Mouse (Mus musculus): Measurements from ENCODE around the gene Inpp5f. TPM values are rescaled to one million over a fixed set of nuclear protein-coding genes. Genes with fewer than 3 reads are reported as not detected.

The Inpp5f gene
- polyA plus RNA-seq, 1 experiment from 2014 or later, result 366 TPM

DNA sequence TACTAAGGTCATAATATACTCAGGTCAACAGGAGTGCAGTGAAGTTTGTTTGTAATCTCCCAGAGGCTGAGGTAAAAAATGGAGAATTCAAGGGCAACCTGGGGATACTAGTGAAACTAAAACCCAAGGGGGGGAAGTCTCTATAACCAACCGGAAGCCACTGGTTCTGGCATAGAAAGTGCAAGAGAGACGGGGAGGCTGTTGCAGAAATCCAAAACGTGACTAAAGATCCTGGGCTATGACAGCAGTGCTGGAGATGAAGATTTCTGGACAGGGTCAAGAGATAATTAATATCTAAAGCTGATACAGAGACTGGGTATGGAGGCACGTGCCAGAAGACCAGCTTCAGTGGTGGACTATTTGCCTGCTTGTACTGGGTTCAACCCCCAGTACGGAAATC, 126.9 kb downstream of the Inpp5f start:
- ATAC-seq, result no peak
- Histone ChIP-seq H3K9me3 (ENCODE audit: control insufficient read depth, low read length) (no peaks in the 10 kb centered on the region), H3K27ac (ENCODE audit: low read length) (no peak overlapping the region), H3K36me3 (ENCODE audit: control insufficient read depth, insufficient read depth) (peaks cover 3% of the 10 kb centered on the region; the same call in 1 of the 2 replicates), H3K4me3 (replicated peaks; ENCODE audit: low read length) (0 out of 2 replicates have a peak overlapping the region, but pooled peaks have one; percentile 92), H3K9ac (replicated peaks; ENCODE audit: low read depth, low read length) (no peak overlapping the region), H3K4me1 (replicated peaks; ENCODE audit: control insufficient read depth, insufficient read depth, low read length) (peaks cover 20% of the 10 kb centered on the region), H3K4me2 (ENCODE audit: low read length) (no peak overlapping the region; the same call in 1 of the 2 replicates), H3K27me3 (replicated peaks; ENCODE audit: control insufficient read depth, insufficient read depth, low read length) (peaks cover 4% of the 10 kb centered on the region; the same call in 1 of the 2 replicates)
- 78% methylated on average over 5 of the region's 5 CpGs for WGBS

DNA sequence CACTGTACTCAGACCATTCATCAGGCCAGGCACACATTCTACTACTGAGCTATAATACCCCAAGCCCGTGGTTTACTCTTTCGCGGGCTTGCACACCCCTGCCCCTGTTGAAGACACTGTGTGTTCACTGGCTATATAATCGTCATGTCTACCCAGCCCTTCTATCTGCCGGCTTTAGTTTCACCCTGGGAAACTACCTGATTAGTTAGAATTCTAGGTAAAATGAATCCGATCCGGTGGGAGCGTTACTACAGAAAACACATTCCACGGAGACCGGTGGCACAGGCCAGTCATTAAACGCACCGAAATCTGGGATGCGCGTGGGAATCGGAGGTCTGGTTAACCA, 128.0 kb downstream of the Inpp5f start:
- ATAC-seq, result no peak
- Histone ChIP-seq H3K36me3 (ENCODE audit: control insufficient read depth, insufficient read depth) (peaks cover 3% of the 10 kb centered on the region; the same call in 1 of the 2 replicates), H3K27me3 (replicated peaks; ENCODE audit: control insufficient read depth, insufficient read depth, low read length) (peaks cover 7% of the 10 kb centered on the region; the same call in 1 of the 2 replicates), H3K9ac (replicated peaks; ENCODE audit: low read depth, low read length) (peak overlapping the region; percentile 95), H3K4me2 (ENCODE audit: low read length) (peak overlapping the region; percentile 91), H3K4me1 (replicated peaks; ENCODE audit: control insufficient read depth, insufficient read depth, low read length) (peaks cover 22% of the 10 kb centered on the region), H3K4me3 (replicated peaks; ENCODE audit: low read length) (peak overlapping the region; percentile 92), H3K9me3 (ENCODE audit: control insufficient read depth, low read length) (no peaks in the 10 kb centered on the region), H3K27ac (ENCODE audit: low read length) (no peak overlapping the region)
- WGBS, result under 1% methylated on average over 15 of the region's 15 CpGs

DNA sequence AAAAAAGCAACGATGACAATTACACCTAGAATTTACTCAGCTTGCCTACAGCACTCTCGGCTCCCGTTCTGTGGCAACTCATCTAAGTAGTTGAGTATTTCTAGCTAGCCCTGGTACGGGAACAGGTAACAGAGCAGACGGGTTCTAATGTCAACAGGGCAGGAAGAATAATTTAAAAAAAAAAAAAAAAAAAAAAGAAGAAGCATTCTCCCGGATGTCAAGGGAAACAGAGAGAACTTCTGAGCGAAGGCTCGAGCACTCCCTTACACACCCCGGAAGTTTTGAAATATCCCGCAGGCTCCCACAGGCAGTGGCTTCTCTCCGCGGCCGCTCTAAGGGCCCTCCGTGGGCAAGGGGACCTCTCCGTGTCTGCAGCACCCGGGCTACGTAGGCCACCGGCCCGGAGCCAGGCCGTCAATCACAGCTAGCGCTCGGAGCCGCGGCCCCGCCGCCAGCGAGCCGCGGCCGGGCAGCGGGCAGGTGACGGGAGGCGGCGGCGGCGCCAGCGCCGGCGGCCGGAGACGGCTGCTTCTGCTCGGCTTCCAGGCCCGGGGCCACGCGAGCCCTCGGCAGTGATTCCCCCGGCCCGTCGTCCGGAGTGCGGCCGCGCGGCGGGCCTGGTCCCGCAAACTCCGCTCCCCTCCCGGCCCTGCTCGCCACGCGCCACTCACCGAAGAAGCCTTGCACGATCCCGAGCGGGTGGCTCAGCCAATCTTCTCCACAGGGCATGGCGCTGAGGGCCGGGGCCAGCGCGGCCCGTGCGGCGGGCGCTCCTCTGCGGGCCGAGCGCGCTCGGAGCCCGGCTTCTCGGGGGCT, 128.5 kb downstream of the Inpp5f start:
- WGBS, result 0% methylated on average over 62 of the region's 80 CpGs
- Histone ChIP-seq H3K4me1 (replicated peaks; ENCODE audit: control insufficient read depth, insufficient read depth, low read length) (peaks cover 23% of the 10 kb centered on the region), H3K36me3 (ENCODE audit: control insufficient read depth, insufficient read depth) (peaks cover under 1% of the 10 kb centered on the region; the same call in 1 of the 2 replicates), H3K27ac (ENCODE audit: low read length) (peak overlapping the region; percentile 84), H3K9ac (replicated peaks; ENCODE audit: low read depth, low read length) (peak overlapping the region; percentile 95), H3K4me3 (replicated peaks; ENCODE audit: low read length) (peak overlapping the region; percentile 92), H3K27me3 (replicated peaks; ENCODE audit: control insufficient read depth, insufficient read depth, low read length) (peaks cover 7% of the 10 kb centered on the region; the same call in 1 of the 2 replicates), H3K9me3 (ENCODE audit: control insufficient read depth, low read length) (no peaks in the 10 kb centered on the region), H3K4me2 (ENCODE audit: low read length) (peak overlapping the region; percentile 91)
- peak; percentile 41 for ATAC-seq

DNA sequence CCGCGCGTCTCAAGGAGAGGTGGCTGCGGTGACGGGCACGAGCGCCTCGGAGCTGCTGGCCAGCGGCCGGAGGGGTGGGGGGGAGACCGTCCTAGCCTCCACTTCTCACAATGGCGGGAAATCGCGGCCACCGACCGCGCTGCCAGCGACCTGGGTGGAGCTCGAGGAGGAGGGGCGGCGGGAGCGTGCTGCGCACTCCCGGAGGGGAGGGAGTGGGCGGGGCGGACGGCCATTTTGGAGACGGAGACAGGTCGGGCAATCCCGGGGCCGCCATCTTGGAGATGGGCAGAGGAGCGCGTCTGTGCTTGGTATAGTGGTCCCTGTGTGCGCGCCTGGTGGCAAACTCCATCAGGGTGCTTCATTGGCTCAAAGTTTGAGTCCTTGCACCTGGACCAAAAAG, 129.2 kb downstream of the Inpp5f start, which contains the start of gene Mcmbp:
Mcmbp (minus strand) TSS at position 162 of the 400 bp plus-strand sequence.
- peak within 1 kb of the TSS; percentile 92 for H3K4me3 ChIP-seq (replicated peaks; ENCODE audit: low read length)
- ATAC-seq, result peak; percentile 87
- H3K9me3 ChIP-seq (ENCODE audit: control insufficient read depth, low read length), result no peaks in the 10 kb centered on the region
- H3K36me3 ChIP-seq (ENCODE audit: control insufficient read depth, insufficient read depth), result no peaks in the 10 kb centered on the region
- peak within 1 kb of the TSS; percentile 84 for H3K27ac ChIP-seq (ENCODE audit: low read length)
- peaks cover 24% of the 10 kb centered on the region for H3K4me1 ChIP-seq (replicated peaks; ENCODE audit: control insufficient read depth, insufficient read depth, low read length)
- H3K4me2 ChIP-seq (ENCODE audit: low read length), result peak within 1 kb of the TSS; percentile 91
- WGBS, result under 1% methylated on average over 32 of the region's 35 CpGs
- peaks cover 7% of the 10 kb centered on the region; the same call in 1 of the 2 replicates for H3K27me3 ChIP-seq (replicated peaks; ENCODE audit: control insufficient read depth, insufficient read depth, low read length)
- peak within 1 kb of the TSS; percentile 95 for H3K9ac ChIP-seq (replicated peaks; ENCODE audit: low read depth, low read length)

DNA sequence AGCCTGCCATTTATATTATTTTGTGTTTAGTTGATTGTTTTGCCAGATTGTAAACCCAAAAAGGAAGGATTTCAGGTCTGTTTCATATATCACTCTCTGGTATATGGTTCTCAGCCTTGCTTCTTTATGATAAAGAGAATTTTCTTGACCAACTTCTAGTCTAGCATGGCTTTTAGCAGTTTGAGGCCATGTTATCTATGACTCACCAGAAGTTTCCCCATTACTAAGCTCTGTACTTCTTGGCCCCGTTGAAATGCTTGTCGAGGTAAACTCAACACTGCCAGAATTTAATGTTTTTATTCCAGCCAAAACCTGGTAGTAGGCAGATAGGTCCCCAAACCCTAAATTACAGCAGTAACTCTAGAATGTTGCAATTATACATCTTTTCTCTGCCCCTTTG, 132.8 kb downstream of the Inpp5f start:
- H3K9ac ChIP-seq (replicated peaks; ENCODE audit: low read depth, low read length), result no peak overlapping the region

DNA sequence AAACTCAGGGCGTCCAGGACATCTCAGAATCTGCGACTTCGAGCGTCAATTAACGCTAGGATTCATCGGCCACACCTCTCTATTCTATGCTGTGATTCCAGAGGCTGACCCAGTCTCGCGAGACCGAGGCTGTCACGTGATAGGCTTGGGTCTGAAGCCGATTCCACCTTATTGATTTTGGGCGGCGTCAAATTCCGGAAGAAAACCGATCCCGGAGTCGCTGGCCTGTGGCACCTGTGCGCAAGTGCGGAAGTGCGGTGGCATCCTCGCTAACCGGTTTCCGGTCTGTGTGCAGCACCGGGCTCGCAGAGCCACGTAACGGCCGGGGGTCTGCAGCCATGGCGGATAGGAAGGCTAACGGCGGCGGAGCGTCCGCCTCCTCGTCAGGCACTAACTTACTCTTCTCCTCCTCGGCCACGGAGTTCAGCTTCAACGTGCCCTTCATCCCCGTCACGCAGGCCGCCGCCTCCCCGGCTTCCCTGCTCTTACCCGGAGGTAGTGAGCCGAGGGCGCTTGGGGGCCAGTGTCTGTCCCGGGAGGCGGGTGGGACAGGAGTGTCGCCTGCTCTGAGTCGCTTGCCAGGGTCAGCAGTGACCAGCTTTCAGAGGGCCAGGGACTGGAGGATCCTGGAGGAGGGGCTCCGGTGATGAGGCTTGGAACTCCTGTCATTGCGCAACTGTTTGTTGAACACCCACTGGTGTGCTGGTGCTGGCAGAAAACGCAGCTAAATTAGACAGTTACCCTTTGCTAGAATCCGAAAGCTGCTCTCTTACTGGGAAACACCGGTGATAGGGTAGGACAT, 133.8 kb downstream of the Inpp5f start, which contains the start of gene Sec23ip:
Sec23ip (plus strand) TSS at position 260 of the 802 bp plus-strand sequence.
- ATAC-seq, result peak; percentile 88
- peak within 1 kb of the TSS; percentile 89 for H3K4me3 ChIP-seq (replicated peaks; ENCODE audit: low read length)
- under 1% methylated on average over 55 of the region's 55 CpGs for WGBS
- peaks cover 24% of the 10 kb centered on the region for H3K4me1 ChIP-seq (replicated peaks; ENCODE audit: control insufficient read depth, insufficient read depth, low read length)
- no peaks in the 10 kb centered on the region for H3K36me3 ChIP-seq (ENCODE audit: control insufficient read depth, insufficient read depth)
- H3K9ac ChIP-seq (replicated peaks; ENCODE audit: low read depth, low read length), result peak within 1 kb of the TSS; percentile 76
- no peaks in the 10 kb centered on the region for H3K9me3 ChIP-seq (ENCODE audit: control insufficient read depth, low read length)
- H3K27ac ChIP-seq (ENCODE audit: low read length), result peak within 1 kb of the TSS; percentile 75
- peak within 1 kb of the TSS; percentile 88 for H3K4me2 ChIP-seq (ENCODE audit: low read length)
- peaks cover 7% of the 10 kb centered on the region; the same call in 1 of the 2 replicates for H3K27me3 ChIP-seq (replicated peaks; ENCODE audit: control insufficient read depth, insufficient read depth, low read length)

More for the DNA sequence above, 132.8 kb downstream of the Inpp5f start:
- ATAC-seq, result no peak
- peaks cover 28% of the 10 kb centered on the region for H3K4me1 ChIP-seq (replicated peaks; ENCODE audit: control insufficient read depth, insufficient read depth, low read length)
- no peak overlapping the region for H3K27ac ChIP-seq (ENCODE audit: low read length)
- 65% methylated on average over 2 of the region's 2 CpGs for WGBS
- H3K4me3 ChIP-seq (replicated peaks; ENCODE audit: low read length), result peak overlapping the region; percentile 89
- H3K9me3 ChIP-seq (ENCODE audit: control insufficient read depth, low read length), result no peaks in the 10 kb centered on the region
- H3K36me3 ChIP-seq (ENCODE audit: control insufficient read depth, insufficient read depth), result no peaks in the 10 kb centered on the region
- peak overlapping the region; percentile 76 for H3K4me2 ChIP-seq (ENCODE audit: low read length)
- peaks cover 7% of the 10 kb centered on the region; the same call in 1 of the 2 replicates for H3K27me3 ChIP-seq (replicated peaks; ENCODE audit: control insufficient read depth, insufficient read depth, low read length)

Other genes starting within 250 kb of the Inpp5f start
- 19.9 and 25.4 TPM in 2 replicates for gene Rgs10, start 192.6 kb upstream of the Inpp5f start, polyA plus RNA-seq (2015; fragmentation: Nextera tagmentation; extraction: Ambion mirVana)
- gene Tial1, start 149.6 kb upstream of the Inpp5f start, polyA plus RNA-seq (2015; fragmentation: Nextera tagmentation; extraction: Ambion mirVana), result 30.3 and 33.0 TPM in 2 replicates
- gene Bag3, start 87.7 kb upstream of the Inpp5f start, polyA plus RNA-seq (2015; fragmentation: Nextera tagmentation; extraction: Ambion mirVana), result 1.5 and 1.8 TPM in 2 replicates
- 59.0 and 60.8 TPM in 2 replicates for gene Mcmbp, start 129.2 kb downstream of the Inpp5f start, polyA plus RNA-seq (2015; fragmentation: Nextera tagmentation; extraction: Ambion mirVana)
- gene Sec23ip, start 133.6 kb downstream of the Inpp5f start, polyA plus RNA-seq (2015; fragmentation: Nextera tagmentation; extraction: Ambion mirVana), result 37.5 and 38.6 TPM in 2 replicates